Mouse (Mus musculus) testis, adult 2 months (tissue): ENCODE data around the gene Metrn.

Experiments used
- CTCF ChIP-seq: fragments of 200-500 bp; IDR thresholded peaks from 2 replicates; pipeline ENCODE4 v1.5.1; 2012; ENCODE audit warnings: low read depth, mild to moderate bottlenecking, inconsistent platforms, low read length, moderate library complexity; ENCODE audit not compliant: control insufficient read depth, insufficient read depth, insufficient replicate concordance
- POLR2A ChIP-seq: fragments of 200-500 bp; IDR thresholded peaks from 2 replicates; pipeline ENCODE4 v1.6.1; 2012; ENCODE audit warnings: low read depth, mild to moderate bottlenecking, inconsistent platforms, low read length, moderate library complexity; ENCODE audit not compliant: control insufficient read depth

DNA sequence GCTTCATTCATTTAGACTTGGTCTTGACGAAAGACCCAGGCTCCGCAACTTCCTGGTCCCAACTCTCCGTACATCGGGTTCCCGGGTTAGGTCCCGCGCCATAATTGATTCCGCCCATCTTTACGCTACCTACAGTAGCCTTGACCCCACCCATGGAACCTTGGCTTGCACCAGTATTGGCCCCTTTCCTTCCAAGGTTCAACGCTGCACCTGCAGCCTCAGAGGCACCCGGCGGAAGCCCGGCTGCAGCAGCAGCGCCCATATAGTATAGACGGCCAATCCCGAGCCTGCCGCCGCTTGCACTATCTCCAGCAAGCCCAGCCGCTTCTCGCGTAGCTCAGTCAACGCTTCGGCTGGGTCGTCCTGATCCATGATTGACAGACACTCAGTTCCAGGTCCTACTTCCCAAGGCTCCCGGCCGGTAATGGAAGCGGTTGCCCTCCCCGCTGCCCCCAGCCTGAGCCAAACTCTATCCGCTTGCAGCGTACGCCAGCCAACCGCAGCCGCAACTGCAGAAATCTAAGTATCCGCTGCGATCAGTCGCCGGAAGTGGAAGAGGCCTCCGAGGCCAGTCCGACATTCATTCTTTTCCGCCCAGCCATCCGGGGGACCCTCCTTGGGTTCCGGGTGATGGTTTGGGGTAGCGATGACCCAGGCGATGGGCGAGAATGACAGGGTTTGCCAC is 5.0 kb downstream of the Metrn start:
- TF ChIP-seq CTCF (no peak), POLR2A (peak; percentile 58)
